Mouse (Mus musculus) midbrain, postnatal 0 days (tissue): ENCODE measurements around the gene 3110021N24Rik. TPM values are rescaled to one million over a fixed set of nuclear protein-coding genes. Genes with fewer than 3 reads are reported as not detected.
A peak's percentile ranks its signal among the peaks of the same experiment; 100 is the strongest.
"Not testable (repeated sequence)": the region's sequence is repeated elsewhere in the genome, so short reads cannot be mapped to it uniquely, and the experiment has no call there.

ENCODE experiments used
- ATAC-seq: fragments of 200-750 bp; cut with Nextera tagmentation; 2 replicates; pipeline ENCODE4 v1.8.0; 2017; ENCODE audit warnings: moderate number of reproducible peaks, mild to moderate bottlenecking, moderate TSS enrichment, moderate library complexity; ENCODE audit not compliant: low FRiP score
- DNase-seq: peaks from one replicate; pipeline ENCODE4 v3.0.0-alpha.2; 2015; ENCODE audit warnings: low spot score
- H3K27ac ChIP-seq: fragments of 300-500 bp; sonication (generic); 2 replicates; pipeline ENCODE4 v1.5.1; 2014; ENCODE audit warnings: low read depth, mild to moderate bottlenecking, low read length, mixed read lengths
- H3K27me3 ChIP-seq: fragments of 300-500 bp; sonication (generic); 2 replicates; pipeline ENCODE4 v1.6.1; 2014; ENCODE audit warnings: low read length, control low read depth, mixed read lengths; ENCODE audit not compliant: insufficient read depth
- H3K36me3 ChIP-seq: fragments of 300-500 bp; sonication (generic); 2 replicates; pipeline ENCODE4 v1.6.1; 2014; ENCODE audit warnings: low read length, control low read depth, mixed read lengths; ENCODE audit not compliant: insufficient read depth
- H3K4me1 ChIP-seq: fragments of 300-500 bp; sonication (generic); 2 replicates; pipeline ENCODE4 v1.6.1; 2014; ENCODE audit warnings: mild to moderate bottlenecking, control low read depth, antibody characterized with exemption, low read length, mixed read lengths; ENCODE audit not compliant: insufficient read depth
- H3K4me2 ChIP-seq: fragments of 300-500 bp; sonication (generic); 2 replicates; pipeline ENCODE4 v1.6.1; 2014; ENCODE audit warnings: low read depth, mild to moderate bottlenecking, low read length, mixed read lengths; ENCODE audit not compliant: poor library complexity, severe bottlenecking
- H3K4me3 ChIP-seq: fragments of 300-500 bp; sonication (generic); 2 replicates; pipeline ENCODE4 v1.5.1; 2014; ENCODE audit warnings: low read depth, mild to moderate bottlenecking, low read length, moderate library complexity
- H3K9ac ChIP-seq: fragments of 300-500 bp; sonication (generic); replicated peaks from 2 replicates; pipeline ENCODE4 v1.6.1; 2014; ENCODE audit warnings: mild to moderate bottlenecking, low read length, moderate library complexity, mixed read lengths; ENCODE audit not compliant: poor library complexity, severe bottlenecking
- H3K9me3 ChIP-seq: fragments of 300-500 bp; sonication (generic); 2 replicates; pipeline ENCODE4 v1.6.1; 2016; ENCODE audit warnings: low read length, control low read depth
- CTCF ChIP-seq: IDR thresholded peaks from 2 replicates; pipeline ENCODE4 v1.5.1; 2016; ENCODE audit warnings: antibody characterized with exemption, mild to moderate bottlenecking
- WGBS: fragments of 180-500 bp; shearing (Covaris S2); extraction: QIAGEN DNeasy Blood & Tissue Kit; methylation state at CpG from one replicate; pipeline ENCODE4 v1.1.7; 2014; 5-methylcytosine and 5-hydroxymethylcytosine counted together
- polyA plus RNA-seq: library from polyadenylated mRNA; unstranded; fragments of >200 nt; fragmentation: Nextera tagmentation; extraction: Ambion mirVana; gene quantifications from 2 replicates; pipeline ENCODE4 v1.2.1, GENCODE M21; 2015
- total RNA-seq: library from RNA; depleted of rRNA; stranded (reverse); fragments of >200 nt; gene quantifications from 2 replicates; pipeline ENCODE4 v1.2.3, GENCODE M21; 2014; rRNA removed

The 3110021N24Rik gene
- total RNA-seq (0.16 and 0.38 TPM in 2 replicates), polyA plus RNA-seq (1.1 and 2.5 TPM in 2 replicates)

GRCm38 (mm10) chr4:108719349-108719748 lies at the start of gene 3110021N24Rik:
Gene 3110021N24Rik (plus strand): TSS chr4:108719649.
- H3K36me3 ChIP-seq: peaks cover 11% of the 10 kb centered on the region
- H3K4me3 ChIP-seq: no peak within 1 kb of the TSS
- 82% methylated on average over 5 of the region's 5 CpGs for WGBS

GRCm38 (mm10) chr4:108686156-108686555 lies 33.3 kb upstream of the 3110021N24Rik start:
- H3K27me3 ChIP-seq: no peaks in the 10 kb centered on the region
- no peaks in the 10 kb centered on the region for H3K9me3 ChIP-seq
- no peak overlapping the region for H3K4me3 ChIP-seq
- DNase-seq: no peak
- H3K27ac ChIP-seq: no peak overlapping the region
- 59% methylated on average over 3 of the region's 3 CpGs for whole genome bisulfite sequencing
- ATAC-seq: no peak
- H3K36me3 ChIP-seq: peaks cover 24% of the 10 kb centered on the region; the same call in 1 of the 2 replicates
- TF ChIP-seq CTCF: no peak
- H3K4me1 ChIP-seq: no peaks in the 10 kb centered on the region
- H3K9ac ChIP-seq: no peak overlapping the region
- no peak overlapping the region for H3K4me2 ChIP-seq

More at GRCm38 (mm10) chr4:108719349-108719748, at the start of gene 3110021N24Rik:
- H3K4me1 ChIP-seq: no peaks in the 10 kb centered on the region
- H3K9me3 ChIP-seq: no peaks in the 10 kb centered on the region
- no peak for ATAC-seq
- DNase-seq: no peak
- no peak within 1 kb of the TSS for H3K4me2 ChIP-seq
- H3K27me3 ChIP-seq: no peaks in the 10 kb centered on the region
- no peak within 1 kb of the TSS for H3K9ac ChIP-seq
- TF ChIP-seq CTCF: no peak
- no peak within 1 kb of the TSS for H3K27ac ChIP-seq

- H3K4me2 ChIP-seq, ATAC-seq, H3K9ac ChIP-seq, H3K9me3 ChIP-seq, H3K4me1 ChIP-seq, H3K27ac ChIP-seq, H3K4me3 ChIP-seq, H3K27me3 ChIP-seq, DNase-seq: not testable (repeated sequence)
- 83% methylated on average over 5 of the region's 7 CpGs for WGBS
- H3K36me3 ChIP-seq: peaks cover 25% of the 10 kb centered on the region; the same call in 1 of the 2 replicates
Measured at GRCm38 (mm10) chr4:108687098-108687497, 32.4 kb upstream of the 3110021N24Rik start.

GRCm38 (mm10) chr4:108690479-108690878 lies 29.0 kb upstream of the 3110021N24Rik start:
- 96% methylated on average over 3 of the region's 3 CpGs for WGBS
- ATAC-seq: no peak
- H3K27ac ChIP-seq: no peak overlapping the region
- H3K9me3 ChIP-seq: no peaks in the 10 kb centered on the region
- peaks cover 15% of the 10 kb centered on the region; the same call in 1 of the 2 replicates for H3K36me3 ChIP-seq
- no peak overlapping the region for H3K4me3 ChIP-seq
- no peak overlapping the region for H3K9ac ChIP-seq
- no peak for DNase-seq
- no peak; the same call in 1 of the 2 replicates for TF ChIP-seq CTCF
- no peaks in the 10 kb centered on the region for H3K4me1 ChIP-seq
- H3K4me2 ChIP-seq: no peak overlapping the region
- no peaks in the 10 kb centered on the region for H3K27me3 ChIP-seq

- no peak for TF ChIP-seq CTCF
- DNase-seq (no peak), ATAC-seq (no peak)
Measured at GRCm38 (mm10) chr4:108691469-108691868, 28.0 kb upstream of the 3110021N24Rik start.

GRCm38 (mm10) chr4:108696934-108697333 lies 22.5 kb upstream of the 3110021N24Rik start:
- peak; percentile 73 for DNase-seq
- 0 out of 2 replicates have a peak, but pooled peaks cover 3% of the 10 kb centered on the region for H3K36me3 ChIP-seq
- H3K27ac ChIP-seq: no peak overlapping the region
- 56% methylated on average over 3 of the region's 3 CpGs for WGBS
- H3K4me2 ChIP-seq: no peak overlapping the region
- no peaks in the 10 kb centered on the region for H3K9me3 ChIP-seq
- H3K4me3 ChIP-seq: no peak overlapping the region
- ATAC-seq: no peak
- TF ChIP-seq CTCF: peak; percentile 75
- no peak overlapping the region for H3K9ac ChIP-seq
- no peaks in the 10 kb centered on the region for H3K27me3 ChIP-seq
- H3K4me1 ChIP-seq: no peaks in the 10 kb centered on the region

More at GRCm38 (mm10) chr4:108691469-108691868, 28.0 kb upstream of the 3110021N24Rik start:
- H3K36me3 ChIP-seq: peaks cover 15% of the 10 kb centered on the region; the same call in 1 of the 2 replicates
- H3K4me2 ChIP-seq: no peak overlapping the region
- H3K9ac ChIP-seq: no peak overlapping the region
- H3K4me3 ChIP-seq: no peak overlapping the region
- no peaks in the 10 kb centered on the region for H3K9me3 ChIP-seq
- H3K27me3 ChIP-seq: no peaks in the 10 kb centered on the region
- no peak overlapping the region for H3K27ac ChIP-seq
- no peaks in the 10 kb centered on the region for H3K4me1 ChIP-seq
